Mouse (Mus musculus) neural tube, embryonic 15.5 days (tissue): ENCODE data around the gene Cdc14b. TPM values are rescaled to one million over a fixed set of nuclear protein-coding genes. Genes with fewer than 3 reads are reported as not detected.

Experiments used
- ATAC-seq: fragments of 200-750 bp; cut with Nextera tagmentation; 2 replicates; pipeline ENCODE4 v1.8.0; 2017; ENCODE audit warnings: mild to moderate bottlenecking, moderate TSS enrichment, moderate library complexity; ENCODE audit not compliant: low FRiP score
- H3K27ac ChIP-seq: fragments of 300-500 bp; sonication (generic); replicated peaks from 2 replicates; pipeline ENCODE4 v1.5.1; 2015; ENCODE audit warnings: mild to moderate bottlenecking, inconsistent platforms
- H3K27me3 ChIP-seq: fragments of 300-500 bp; sonication (generic); replicated peaks from 2 replicates; pipeline ENCODE4 v1.6.1; 2015; ENCODE audit warnings: inconsistent platforms
- H3K36me3 ChIP-seq: fragments of 300-500 bp; sonication (generic); 2 replicates; pipeline ENCODE4 v1.6.1; 2015; ENCODE audit warnings: inconsistent platforms
- H3K4me1 ChIP-seq: fragments of 300-500 bp; sonication (generic); 2 replicates; pipeline ENCODE4 v1.6.1; 2015; ENCODE audit warnings: inconsistent platforms
- H3K4me2 ChIP-seq: fragments of 300-500 bp; sonication (generic); 2 replicates; pipeline ENCODE4 v1.6.1; 2015; ENCODE audit warnings: inconsistent platforms, mild to moderate bottlenecking, moderate library complexity
- H3K4me3 ChIP-seq: fragments of 300-500 bp; sonication (generic); replicated peaks from 2 replicates; pipeline ENCODE4 v1.5.1; 2015; ENCODE audit warnings: mild to moderate bottlenecking, inconsistent platforms
- H3K9ac ChIP-seq: fragments of 300-500 bp; sonication (generic); replicated peaks from 2 replicates; pipeline ENCODE4 v1.6.1; 2015; ENCODE audit warnings: mild to moderate bottlenecking, inconsistent platforms
- H3K9me3 ChIP-seq: fragments of 300-500 bp; sonication (generic); replicated peaks from 2 replicates; pipeline ENCODE4 v1.6.1; 2016; ENCODE audit warnings: inconsistent platforms
- WGBS: fragments of 180-500 bp; shearing (Covaris S2); methylation state at CpG from one replicate; pipeline ENCODE4 v1.1.7; 2015; ENCODE audit warnings: mixed read lengths; 5-methylcytosine and 5-hydroxymethylcytosine counted together
- polyA plus RNA-seq: library from polyadenylated mRNA; unstranded; fragments of >200 nt; fragmentation: Nextera tagmentation; extraction: Ambion mirVana; gene quantifications from 2 replicates; pipeline ENCODE4 v1.2.1, GENCODE M21; 2015

Gene Cdc14b
- polyA plus RNA-seq, result 2.8 and 6.1 TPM in 2 replicates

GRCm38 (mm10) chr13:64274879-64275753, at the start of gene Cdc14b:
Gene Cdc14b, minus strand, starts transcription at chr13:64275290.
- no peak within 1 kb of the TSS for H3K27ac ChIP-seq
- H3K36me3 ChIP-seq, result no peaks in the 10 kb centered on the region
- peak; percentile 96 for ATAC-seq
- H3K9me3 ChIP-seq, result no peaks in the 10 kb centered on the region
- H3K4me2 ChIP-seq, result peak within 1 kb of the TSS; percentile 100
- peak within 1 kb of the TSS; percentile 81 for H3K4me3 ChIP-seq
- peak within 1 kb of the TSS; percentile 67 for H3K9ac ChIP-seq
- WGBS, result 1% methylated on average over 57 of the region's 57 CpGs
- peaks cover 16% of the 10 kb centered on the region; the same call in 1 of the 2 replicates for H3K27me3 ChIP-seq
- peaks cover 19% of the 10 kb centered on the region for H3K4me1 ChIP-seq

DNA sequence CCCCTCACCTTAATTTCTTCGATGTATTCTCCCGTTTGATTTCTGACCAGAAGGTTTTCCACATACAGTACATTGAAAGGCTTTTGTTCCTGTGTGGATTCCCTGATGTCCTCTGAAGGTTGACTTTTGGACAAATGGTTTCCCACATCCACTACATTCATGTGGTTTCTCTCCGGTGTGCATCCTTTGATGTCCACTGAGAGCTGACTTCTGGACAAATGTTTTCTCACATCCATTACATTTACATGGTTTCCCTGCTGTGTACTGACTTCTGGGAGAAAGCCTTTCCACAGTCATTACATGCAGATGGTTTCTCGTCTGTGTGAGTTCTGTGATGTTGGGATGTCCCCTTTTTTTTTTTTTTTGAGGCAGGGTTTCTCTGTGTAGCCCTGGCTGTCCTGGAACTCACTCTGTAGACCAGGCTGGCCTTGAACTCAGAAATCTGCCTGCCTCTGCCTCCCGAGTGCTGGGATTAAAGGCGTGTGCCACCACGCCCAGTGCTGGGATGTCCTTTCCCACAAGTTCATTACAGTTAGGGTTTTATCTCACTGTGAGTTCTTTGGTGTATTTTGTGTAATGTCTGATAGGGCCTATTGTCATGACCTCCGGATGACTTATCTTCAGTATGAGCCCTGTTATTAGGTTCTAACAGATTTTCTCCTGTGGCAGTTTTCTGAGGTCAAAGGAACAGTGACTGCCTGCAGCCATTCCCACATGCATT, 47.6 kb upstream of the Cdc14b start:
- Histone ChIP-seq H3K4me2 (no peak overlapping the region), H3K27me3 (no peaks in the 10 kb centered on the region), H3K9ac (no peak overlapping the region), H3K4me1 (no peaks in the 10 kb centered on the region), H3K36me3 (no peaks in the 10 kb centered on the region), H3K9me3 (no peaks in the 10 kb centered on the region), H3K4me3 (no peak overlapping the region), H3K27ac (no peak overlapping the region)
- WGBS, result 79% methylated on average over 8 of the region's 8 CpGs
- ATAC-seq, result no peak

GRCm38 (mm10) chr13:64320334-64320733, 45.2 kb upstream of the Cdc14b start:
- Histone ChIP-seq H3K27ac (no peak overlapping the region), H3K4me1 (no peaks in the 10 kb centered on the region), H3K36me3 (no peaks in the 10 kb centered on the region), H3K9me3 (no peaks in the 10 kb centered on the region), H3K27me3 (no peaks in the 10 kb centered on the region), H3K4me2 (no peak overlapping the region), H3K9ac (no peak overlapping the region), H3K4me3 (no peak overlapping the region)
- WGBS, result 84% methylated on average over 8 of the region's 8 CpGs
- no peak for ATAC-seq

GRCm38 (mm10) chr13:64319782-64320181, 44.7 kb upstream of the Cdc14b start:
- no peak for ATAC-seq
- no peak overlapping the region for H3K9ac ChIP-seq

GRCm38 (mm10) chr13:64318355-64318754, 43.3 kb upstream of the Cdc14b start:
- H3K27me3 ChIP-seq, result no peaks in the 10 kb centered on the region
- H3K9ac ChIP-seq, result no peak overlapping the region
- no peak overlapping the region for H3K4me3 ChIP-seq
- ATAC-seq, result no peak
- H3K4me2 ChIP-seq, result no peak overlapping the region
- no peaks in the 10 kb centered on the region for H3K36me3 ChIP-seq
- WGBS, result 67% methylated on average over 2 of the region's 2 CpGs
- H3K9me3 ChIP-seq, result no peaks in the 10 kb centered on the region
- H3K27ac ChIP-seq, result no peak overlapping the region
- no peaks in the 10 kb centered on the region for H3K4me1 ChIP-seq

More at GRCm38 (mm10) chr13:64319782-64320181, 44.7 kb upstream of the Cdc14b start:
- Histone ChIP-seq H3K9me3 (no peaks in the 10 kb centered on the region), H3K4me1 (no peaks in the 10 kb centered on the region), H3K36me3 (no peaks in the 10 kb centered on the region), H3K27me3 (no peaks in the 10 kb centered on the region), H3K4me2 (no peak overlapping the region), H3K27ac (no peak overlapping the region), H3K4me3 (no peak overlapping the region)

GRCm38 (mm10) chr13:64315483-64316050, 40.5 kb upstream of the Cdc14b start:
- WGBS, result 2% methylated on average over 3 of the region's 3 CpGs

DNA sequence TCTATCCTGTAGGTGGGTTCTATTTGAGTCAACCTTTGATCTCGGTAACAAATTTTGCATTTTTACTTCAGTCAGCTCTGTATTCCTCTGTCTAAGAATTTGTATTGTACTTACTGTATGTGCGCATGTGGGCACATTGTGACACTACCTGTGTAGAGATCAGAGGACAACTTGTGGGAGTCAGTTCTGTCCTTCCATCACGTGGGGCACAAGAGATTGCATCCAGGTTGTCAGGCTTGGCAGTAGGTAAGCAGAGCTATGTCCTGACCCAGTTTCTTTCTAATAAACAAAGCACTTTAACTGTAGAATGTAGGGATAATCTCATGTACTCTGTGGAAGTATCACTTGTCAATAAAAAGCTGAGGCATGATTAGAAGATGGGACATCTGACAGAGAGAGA, 39.0 kb upstream of the Cdc14b start:
- Histone ChIP-seq H3K9ac (no peak overlapping the region), H3K4me3 (no peak overlapping the region), H3K9me3 (no peaks in the 10 kb centered on the region), H3K4me2 (no peak overlapping the region), H3K36me3 (no peaks in the 10 kb centered on the region), H3K27me3 (no peaks in the 10 kb centered on the region), H3K4me1 (peaks cover 13% of the 10 kb centered on the region), H3K27ac (no peak overlapping the region)
- no peak for ATAC-seq
- WGBS, result 70% methylated on average over 3 of the region's 3 CpGs

More at GRCm38 (mm10) chr13:64315483-64316050, 40.5 kb upstream of the Cdc14b start:
- peaks cover 13% of the 10 kb centered on the region for H3K4me1 ChIP-seq
- H3K4me2 ChIP-seq, result no peak overlapping the region
- no peak overlapping the region for H3K9ac ChIP-seq
- H3K36me3 ChIP-seq, result no peaks in the 10 kb centered on the region
- ATAC-seq, result no peak
- no peak overlapping the region for H3K4me3 ChIP-seq
- H3K27ac ChIP-seq, result no peak overlapping the region
- H3K27me3 ChIP-seq, result no peaks in the 10 kb centered on the region
- no peaks in the 10 kb centered on the region for H3K9me3 ChIP-seq

GRCm38 (mm10) chr13:64312916-64313289, 37.8 kb upstream of the Cdc14b start:
- H3K4me1 ChIP-seq, result peaks cover 13% of the 10 kb centered on the region
- 0 out of 2 replicates have a peak overlapping the region, but pooled peaks have one; percentile 8 for H3K9ac ChIP-seq
- H3K4me2 ChIP-seq, result peak overlapping the region; percentile 65
- peak; percentile 54; the same call in 1 of the 2 replicates for ATAC-seq
- H3K9me3 ChIP-seq, result no peaks in the 10 kb centered on the region
- 3% methylated on average over 2 of the region's 2 CpGs for WGBS
- H3K27me3 ChIP-seq, result no peaks in the 10 kb centered on the region
- H3K4me3 ChIP-seq, result peak overlapping the region; percentile 56
- H3K36me3 ChIP-seq, result no peaks in the 10 kb centered on the region
- 0 out of 2 replicates have a peak overlapping the region, but pooled peaks have one; percentile 41 for H3K27ac ChIP-seq

DNA sequence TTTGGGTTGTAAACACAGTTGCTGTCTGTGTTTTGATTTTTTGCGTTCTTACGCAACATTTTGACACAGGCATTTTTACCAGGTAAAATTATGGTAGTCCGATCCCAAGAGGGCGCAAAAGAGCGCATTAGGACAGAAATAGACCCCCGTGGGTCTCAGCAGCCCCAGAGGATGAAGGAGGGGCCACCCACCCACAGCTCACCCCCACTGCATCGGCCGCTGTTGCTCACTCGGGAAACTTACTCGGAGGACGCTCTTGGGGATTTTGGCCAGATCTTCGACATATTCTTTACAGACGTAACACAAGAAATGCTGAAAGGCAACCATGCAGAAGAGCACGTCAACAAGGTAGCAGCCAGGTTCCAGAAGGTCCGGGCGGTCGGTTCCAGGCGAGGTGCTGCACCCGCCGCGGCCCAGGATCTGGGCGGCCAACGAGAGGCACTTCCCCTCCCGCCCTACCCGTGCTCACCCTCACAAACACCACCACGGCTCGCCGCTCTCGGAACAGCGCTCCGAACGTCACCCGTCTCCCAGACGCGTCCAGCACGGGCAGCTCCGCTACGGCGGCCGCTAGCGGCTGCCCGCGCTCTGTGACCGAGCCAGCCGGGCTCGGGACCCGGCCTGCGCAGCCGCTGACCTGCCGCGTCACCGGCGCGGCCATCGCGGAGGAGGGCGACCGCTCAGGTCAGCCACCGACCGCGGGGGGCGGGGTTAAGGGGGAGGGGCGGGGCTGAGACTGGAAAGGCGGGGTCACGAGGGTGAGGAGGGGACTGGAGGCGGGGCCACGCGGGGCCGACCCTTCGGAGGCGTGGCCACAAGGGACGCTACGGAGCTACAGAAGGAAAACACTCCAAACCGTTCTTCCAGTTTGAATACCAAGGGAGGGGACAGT, 37.2 kb upstream of the Cdc14b start, which contains the start of gene Aaed1:
Aaed1 (minus strand) TSS at position 687 of the 892 bp plus-strand sequence.
- Histone ChIP-seq H3K9me3 (no peaks in the 10 kb centered on the region), H3K4me3 (peak within 1 kb of the TSS; percentile 56), H3K4me2 (peak within 1 kb of the TSS; percentile 65), H3K9ac (peak within 1 kb of the TSS; percentile 49), H3K4me1 (peaks cover 13% of the 10 kb centered on the region), H3K27ac (peak within 1 kb of the TSS; percentile 81), H3K27me3 (no peaks in the 10 kb centered on the region), H3K36me3 (no peaks in the 10 kb centered on the region)
- WGBS, result under 1% methylated on average over 58 of the region's 74 CpGs
- ATAC-seq, result peak; percentile 91

- H3K36me3 ChIP-seq, result no peaks in the 10 kb centered on the region
- no peaks in the 10 kb centered on the region for H3K9me3 ChIP-seq
- H3K4me2 ChIP-seq, result peak overlapping the region; percentile 65
- no peak for ATAC-seq
- H3K4me3 ChIP-seq, result peak overlapping the region; percentile 56
- no peak overlapping the region for H3K27ac ChIP-seq
- no peak overlapping the region for H3K9ac ChIP-seq
- 85% methylated on average over 1 of the region's 1 CpGs for WGBS
- H3K4me1 ChIP-seq, result peaks cover 13% of the 10 kb centered on the region
- H3K27me3 ChIP-seq, result no peaks in the 10 kb centered on the region
Observed at GRCm38 (mm10) chr13:64311266-64311665, 36.2 kb upstream of the Cdc14b start.

DNA sequence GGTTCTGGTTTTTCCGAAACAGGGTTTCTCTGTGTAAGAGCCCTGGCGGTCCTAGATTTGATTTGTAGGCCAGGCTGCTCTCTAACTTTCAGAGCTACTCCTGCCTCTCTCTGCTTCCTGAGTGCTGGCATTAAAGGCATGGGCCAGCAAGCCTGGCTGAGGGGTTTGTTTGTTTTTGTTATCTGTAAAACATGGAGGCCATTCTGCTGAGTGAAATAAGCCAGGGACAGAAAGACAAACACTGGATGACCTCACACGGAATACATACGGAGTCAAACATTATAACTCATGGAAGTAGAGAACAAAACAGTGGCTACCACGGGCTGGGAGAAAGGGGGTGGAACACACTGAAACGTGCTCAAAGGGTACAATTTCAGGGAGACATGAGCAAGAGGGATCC, 35.5 kb upstream of the Cdc14b start:
- Histone ChIP-seq H3K27ac (no peak overlapping the region), H3K9ac (no peak overlapping the region), H3K4me2 (no peak overlapping the region), H3K9me3 (no peaks in the 10 kb centered on the region), H3K4me1 (peaks cover 13% of the 10 kb centered on the region), H3K36me3 (no peaks in the 10 kb centered on the region), H3K4me3 (no peak overlapping the region), H3K27me3 (no peaks in the 10 kb centered on the region)
- no peak for ATAC-seq
- WGBS, result 79% methylated on average over 6 of the region's 6 CpGs
